8 mouse cellular contexts compared by ENCODE assay signal in the genomic region with DNA sequence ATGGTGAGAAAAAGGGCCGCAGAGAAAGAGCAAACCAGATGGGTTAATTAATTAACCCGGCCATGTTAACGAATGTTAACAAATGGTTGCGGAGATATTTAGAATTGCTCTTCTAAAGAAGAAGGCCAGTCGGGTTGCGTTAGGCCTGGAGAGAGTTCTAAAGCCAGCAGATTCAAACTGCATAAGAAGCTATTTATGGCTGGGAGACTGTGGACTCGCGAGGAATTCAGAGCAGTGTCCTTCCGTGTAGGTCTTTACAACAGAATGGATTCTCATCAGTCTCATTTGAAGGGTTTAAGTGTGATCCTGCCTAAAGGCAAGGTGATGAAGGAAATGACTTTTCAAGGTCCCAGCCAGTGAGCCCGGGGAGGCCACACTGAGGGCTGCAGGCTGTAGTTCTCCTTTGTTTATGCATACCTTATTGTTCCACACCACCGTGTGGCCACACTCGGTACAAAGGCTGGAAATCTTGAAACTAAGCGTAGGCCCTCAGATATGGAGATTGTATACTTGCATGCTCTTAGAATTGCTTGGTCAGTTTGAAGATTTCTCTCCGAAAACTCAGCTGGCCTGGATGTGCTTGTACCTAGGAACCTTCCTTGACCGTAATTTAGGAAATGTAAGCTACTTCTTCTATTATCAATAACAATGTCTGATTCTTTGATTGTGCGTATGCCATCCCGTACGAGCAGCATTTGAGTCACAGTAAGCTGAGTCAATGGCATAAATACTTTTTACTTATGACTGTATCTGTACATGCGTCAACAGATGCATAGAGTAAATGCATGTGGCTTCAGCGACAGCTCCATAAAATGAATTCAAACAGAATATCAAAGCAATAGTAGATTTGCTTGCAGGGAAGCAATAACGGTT.
DNase-seq lines count a peak whose midpoint lies in the region; ATAC-seq and TF ChIP-seq lines count a peak whose summit lies in the region.

No protein-coding gene starts in this region.

- H3K4me3 ChIP-seq in intestine, postnatal 0 days (ENCODE audit: low read depth, low read length) = no peak overlapping the region
- H3K4me3 ChIP-seq in intestine, embryonic 15.5 days (replicated peaks) = no peak overlapping the region
- no peak overlapping the region for H3K4me3 ChIP-seq in forebrain, embryonic 14.5 days (ENCODE audit: low read depth, low read length)
- H3K4me3 ChIP-seq in neural tube, embryonic 14.5 days (ENCODE audit: low read depth, low read length) = no peak overlapping the region

- H3K9ac ChIP-seq in intestine, postnatal 0 days (ENCODE audit: low read depth, low read length) = no peak overlapping the region
- no peak overlapping the region for H3K9ac ChIP-seq in intestine, embryonic 15.5 days
- no peak overlapping the region for H3K9ac ChIP-seq in forebrain, embryonic 14.5 days (ENCODE audit: low read length)
- H3K9ac ChIP-seq in neural tube, embryonic 14.5 days (replicated peaks; ENCODE audit: low read depth, low read length) = no peak overlapping the region

- peak; percentile 66 for TF ChIP-seq CTCF in intestine, postnatal 0 days (IDR thresholded peaks at IDR 0.05; ENCODE audit: low read depth)

- H3K4me1 ChIP-seq in intestine, postnatal 0 days (replicated peaks; ENCODE audit: control insufficient read depth, insufficient read depth, low read length) = no peaks in the 10 kb centered on the region
- H3K4me1 ChIP-seq in intestine, embryonic 15.5 days (replicated peaks) = no peaks in the 10 kb centered on the region
- peaks cover 16% of the 10 kb centered on the region for H3K4me1 ChIP-seq in forebrain, embryonic 14.5 days (ENCODE audit: control insufficient read depth, insufficient read depth, low read length)
- no peaks in the 10 kb centered on the region for H3K4me1 ChIP-seq in neural tube, embryonic 14.5 days (ENCODE audit: control insufficient read depth, insufficient read depth, low read length)

- ATAC-seq in intestine, postnatal 0 days = no peak
- ATAC-seq in intestine, embryonic 15.5 days = no peak
- ATAC-seq in forebrain, embryonic 14.5 days = peak; percentile 75
- ATAC-seq in neural tube, embryonic 14.5 days (ENCODE audit: low read depth) = peak; percentile 84

- no peaks in the 10 kb centered on the region for H3K9me3 ChIP-seq in intestine, postnatal 0 days (ENCODE audit: control insufficient read depth)
- H3K9me3 ChIP-seq in intestine, embryonic 15.5 days = no peaks in the 10 kb centered on the region
- no peaks in the 10 kb centered on the region for H3K9me3 ChIP-seq in forebrain, embryonic 14.5 days (replicated peaks; ENCODE audit: control insufficient read depth, low read length)
- H3K9me3 ChIP-seq in neural tube, embryonic 14.5 days (ENCODE audit: control insufficient read depth, low read length) = no peaks in the 10 kb centered on the region

- no peaks in the 10 kb centered on the region for H3K36me3 ChIP-seq in intestine, postnatal 0 days (ENCODE audit: control insufficient read depth, insufficient read depth)
- no peaks in the 10 kb centered on the region for H3K36me3 ChIP-seq in intestine, embryonic 15.5 days
- no peaks in the 10 kb centered on the region for H3K36me3 ChIP-seq in forebrain, embryonic 14.5 days (ENCODE audit: control insufficient read depth, insufficient read depth, low read length)
- H3K36me3 ChIP-seq in neural tube, embryonic 14.5 days (ENCODE audit: control insufficient read depth, insufficient read depth, low read length) = no peaks in the 10 kb centered on the region

- H3K27ac ChIP-seq in intestine, postnatal 0 days (ENCODE audit: low read depth, low read length) = no peak overlapping the region
- H3K27ac ChIP-seq in intestine, embryonic 15.5 days = no peak overlapping the region
- no peak overlapping the region for H3K27ac ChIP-seq in forebrain, embryonic 14.5 days (ENCODE audit: low read depth, low read length)
- H3K27ac ChIP-seq in neural tube, embryonic 14.5 days (ENCODE audit: low read depth, low read length) = 0 out of 2 replicates have a peak overlapping the region, but pooled peaks have one; percentile 28

- no peaks in the 10 kb centered on the region for H3K27me3 ChIP-seq in intestine, postnatal 0 days (replicated peaks; ENCODE audit: control insufficient read depth, insufficient read depth, low read length)
- H3K27me3 ChIP-seq in intestine, embryonic 15.5 days (replicated peaks) = no peaks in the 10 kb centered on the region
- H3K27me3 ChIP-seq in forebrain, embryonic 14.5 days (replicated peaks; ENCODE audit: control insufficient read depth, insufficient read depth, low read length) = no peaks in the 10 kb centered on the region
- no peaks in the 10 kb centered on the region for H3K27me3 ChIP-seq in neural tube, embryonic 14.5 days (ENCODE audit: control insufficient read depth, insufficient read depth, low read length)

- peak; percentile 74 for DNase-seq in ZHBTc4 (ENCODE audit: low read depth, low spot score)
- DNase-seq in forebrain, embryonic 14.5 days (ENCODE audit: low spot score) = peak; percentile 73
- peak; percentile 57 to 69 for DNase-seq in layer of hippocampus, postnatal 10 days (ENCODE audit: low spot score in 2 of 2)
- no peak for DNase-seq in spleen, adult 18-20 months
- DNase-seq in heart, postnatal 36 days = no peak

- 69% methylated on average over 21 of the region's 21 CpGs for WGBS in intestine, postnatal 0 days
- 66% methylated on average over 21 of the region's 21 CpGs for WGBS in intestine, embryonic 15.5 days
- WGBS in forebrain, embryonic 14.5 days = 51% methylated on average over 21 of the region's 21 CpGs
- WGBS in neural tube, embryonic 14.5 days = 62% methylated on average over 21 of the region's 21 CpGs

- H3K4me2 ChIP-seq in intestine, postnatal 0 days (replicated peaks; ENCODE audit: low read depth) = no peak overlapping the region
- no peak overlapping the region for H3K4me2 ChIP-seq in intestine, embryonic 15.5 days (replicated peaks)
- no peak overlapping the region for H3K4me2 ChIP-seq in forebrain, embryonic 14.5 days (ENCODE audit: low read length)
- no peak overlapping the region for H3K4me2 ChIP-seq in neural tube, embryonic 14.5 days (ENCODE audit: low read depth, low read length)

- intact Hi-C loops in heart, postnatal 36 days (cut with DNase I) = no loop called here

Comparison
In these comparisons a context has a peak if more than half of its experiments do, and no peak if none do; other contexts are left out.
1. ATAC-seq: peak in forebrain, embryonic 14.5 days (single experiment) and neural tube, embryonic 14.5 days (single experiment); none in intestine, postnatal 0 days (single experiment) and intestine, embryonic 15.5 days (single experiment).
2. DNase-seq: peak in ZHBTc4 (single experiment), forebrain, embryonic 14.5 days (single experiment) and layer of hippocampus, postnatal 10 days (2 of 2); none in spleen, adult 18-20 months (0 of 2) and heart, postnatal 36 days (0 of 2).